Comparison of ENCODE assay signal across 15 mouse cellular contexts in genomic region chr9:122087086-122087485, GRCm38 (mm10).
"Had no signal": no experiment of that assay in that cellular context is flagged by ENCODE, and none has a peak within 500 bp of the region (broad histone marks: within the 10 kb centered on the region; RNA-seq: fewer than 3 reads in every experiment).

No protein-coding gene starts in this region.

- H3K4me1 ChIP-seq: midbrain, embryonic 13.5 days; neural tube, embryonic 12.5 days had no signal

- H3K9me3 ChIP-seq: liver, embryonic 13.5 days; liver, embryonic 15.5 days; megakaryocyte, embryonic 14.5 days; midbrain, embryonic 13.5 days; midbrain, embryonic 15.5 days; neural tube, embryonic 12.5 days; stomach, embryonic 15.5 days had no signal

- H3K27me3 ChIP-seq: liver, embryonic 13.5 days; liver, embryonic 15.5 days; midbrain, embryonic 13.5 days; midbrain, embryonic 15.5 days; neural tube, embryonic 12.5 days; stomach, embryonic 15.5 days had no signal

- H3K4me2 ChIP-seq: liver, embryonic 13.5 days; liver, embryonic 15.5 days; lung, embryonic 14.5 days; midbrain, embryonic 11.5 days; midbrain, embryonic 13.5 days; midbrain, embryonic 15.5 days; neural tube, embryonic 12.5 days; stomach, embryonic 15.5 days had no signal

- H3K27ac ChIP-seq: liver, embryonic 13.5 days; liver, embryonic 15.5 days; macrophage; midbrain, embryonic 13.5 days; midbrain, embryonic 15.5 days; neural tube, embryonic 12.5 days; stomach, embryonic 15.5 days had no signal

- ATAC-seq: liver, postnatal 0 days; midbrain, embryonic 13.5 days; midbrain, embryonic 15.5 days had no signal

- H3K4me3 ChIP-seq: liver, embryonic 13.5 days; liver, embryonic 15.5 days; megakaryocyte, embryonic 14.5 days; midbrain, embryonic 13.5 days; midbrain, embryonic 15.5 days; neural tube, embryonic 12.5 days; stomach, embryonic 15.5 days had no signal

- H3K36me3 ChIP-seq: liver, embryonic 13.5 days; liver, embryonic 15.5 days; midbrain, embryonic 13.5 days; midbrain, embryonic 15.5 days; neural tube, embryonic 12.5 days; stomach, embryonic 15.5 days had no signal

- DNase-seq: liver, embryonic 13.5 days; liver, postnatal 0 days; lung, embryonic 14.5 days; right cerebral cortex, postnatal 14 days; thymus, adult 2 months; thymus, postnatal 25 days; thymus, postnatal 4 days had no signal

- H3K9ac ChIP-seq: liver, embryonic 13.5 days; liver, embryonic 15.5 days; liver, postnatal 0 days; lung, embryonic 14.5 days; midbrain, embryonic 13.5 days; midbrain, embryonic 15.5 days; neural tube, embryonic 12.5 days; stomach, embryonic 15.5 days had no signal
